Mouse (Mus musculus) small intestine, adult 2 months (tissue): ENCODE measurements around the gene Plk4. TPM values are rescaled to one million over a fixed set of nuclear protein-coding genes. Genes with fewer than 3 reads are reported as not detected.

ENCODE experiments used
- H3K27ac ChIP-seq: fragments of 200-500 bp; 2 replicates; pipeline ENCODE4 v1.5.1; 2012; ENCODE audit warnings: low read depth, low read length, control low read depth, inconsistent platforms; ENCODE audit not compliant: insufficient read depth
- H3K27me3 ChIP-seq: fragments of 200-500 bp; 2 replicates; pipeline ENCODE4 v1.6.1; 2012; ENCODE audit warnings: mild to moderate bottlenecking, moderate library complexity, low read length, inconsistent platforms; ENCODE audit not compliant: control insufficient read depth, insufficient read depth
- H3K36me3 ChIP-seq: fragments of 200-500 bp; 2 replicates; pipeline ENCODE4 v1.6.1; 2012; ENCODE audit warnings: mild to moderate bottlenecking, low read length, control low read depth, inconsistent platforms; ENCODE audit not compliant: control insufficient read depth, insufficient read depth
- H3K4me1 ChIP-seq: fragments of 200-500 bp; 2 replicates; pipeline ENCODE4 v1.6.1; 2012; ENCODE audit warnings: low read length, inconsistent platforms, mixed read lengths; ENCODE audit not compliant: control insufficient read depth, insufficient read depth, insufficient read length
- H3K4me3 ChIP-seq: fragments of 200-500 bp; 2 replicates; pipeline ENCODE4 v1.5.1; 2012; ENCODE audit warnings: low read depth, mild to moderate bottlenecking, control low read depth, inconsistent platforms, low read length, moderate library complexity
- CTCF ChIP-seq: fragments of 200-500 bp; IDR thresholded peaks from 2 replicates; pipeline ENCODE4 v1.5.1; 2012; ENCODE audit warnings: low read depth, mild to moderate bottlenecking, control low read depth, inconsistent platforms, low read length, moderate library complexity, mixed read lengths; ENCODE audit not compliant: insufficient replicate concordance, insufficient read length; ENCODE audit errors: extremely low read depth
- POLR2A ChIP-seq: fragments of 200-500 bp; IDR thresholded peaks from 2 replicates; pipeline ENCODE4 v1.6.1; 2012; ENCODE audit warnings: low read depth, mild to moderate bottlenecking, control low read depth, inconsistent platforms, low read length, moderate library complexity
- WGBS: fragments of 180-500 bp; shearing (Covaris S2); methylation state at CpG from one replicate; pipeline ENCODE4 v1.1.7; 2018; 5-methylcytosine and 5-hydroxymethylcytosine counted together
- polyA plus RNA-seq: library from polyadenylated mRNA; depleted of rRNA; stranded (reverse); fragments of >200 nt; gene quantifications from 2 replicates; pipeline ENCODE4 v1.2.3, GENCODE M21; 2012; rRNA removed

The Plk4 gene
- 0.42 and 1.1 TPM in 2 replicates for polyA plus RNA-seq

GRCm38 (mm10) chr3:40799530-40800372, at the start of gene Plk4:
TSS of gene Plk4 (plus strand) at chr3:40800019.
- Histone ChIP-seq H3K27ac (0 out of 2 replicates have a peak within 1 kb of the TSS, but pooled peaks have one; percentile 5), H3K27me3 (no peaks in the 10 kb centered on the region), H3K4me1 (no peaks in the 10 kb centered on the region; the same call in 1 of the 2 replicates), H3K4me3 (peak within 1 kb of the TSS; percentile 82), H3K36me3 (no peaks in the 10 kb centered on the region)
- WGBS = 2% methylated on average over 66 of the region's 66 CpGs
- TF ChIP-seq POLR2A (peak; percentile 35; the same call in 1 of the 2 replicates), CTCF (no peak)

GRCm38 (mm10) chr3:40760746-40761145, 39.1 kb upstream of the Plk4 start:
- 71% methylated on average over 3 of the region's 3 CpGs for whole genome bisulfite sequencing
- Histone ChIP-seq H3K27ac (no peak overlapping the region), H3K36me3 (peaks cover 18% of the 10 kb centered on the region), H3K4me3 (no peak overlapping the region), H3K4me1 (no peaks in the 10 kb centered on the region), H3K27me3 (no peaks in the 10 kb centered on the region)
- TF ChIP-seq POLR2A (no peak), CTCF (no peak)

DNA sequence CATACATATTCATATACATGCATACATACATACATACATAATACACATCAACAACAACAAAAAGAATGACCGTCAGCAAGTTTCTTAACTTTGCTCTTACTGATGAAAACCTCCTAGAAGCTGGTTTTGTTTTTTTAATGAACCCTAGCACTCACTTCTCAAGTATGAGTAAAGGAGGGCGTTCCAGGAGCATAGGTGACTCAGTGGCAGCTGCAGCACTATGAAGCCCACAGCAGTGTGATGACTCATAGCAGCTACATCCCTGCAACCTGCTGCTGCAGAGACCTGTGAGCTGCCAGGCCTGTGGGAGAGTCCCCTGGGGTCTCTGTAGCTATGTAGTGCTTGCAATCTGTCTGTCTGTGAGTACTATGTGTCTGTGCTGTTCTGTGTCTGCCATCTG, 38.5 kb upstream of the Plk4 start:
- 89% methylated on average over 2 of the region's 2 CpGs for WGBS
- Histone ChIP-seq H3K4me3 (no peak overlapping the region), H3K36me3 (peaks cover 19% of the 10 kb centered on the region; the same call in 1 of the 2 replicates), H3K27ac (no peak overlapping the region), H3K4me1 (no peaks in the 10 kb centered on the region), H3K27me3 (no peaks in the 10 kb centered on the region)
- no peak for TF ChIP-seq POLR2A
- no peak for TF ChIP-seq CTCF

- 81% methylated on average over 2 of the region's 2 CpGs for WGBS
- TF ChIP-seq CTCF = no peak
- no peak for TF ChIP-seq POLR2A
- Histone ChIP-seq H3K27ac (no peak overlapping the region), H3K36me3 (peaks cover 4% of the 10 kb centered on the region; the same call in 1 of the 2 replicates), H3K4me3 (no peak overlapping the region), H3K4me1 (no peaks in the 10 kb centered on the region), H3K27me3 (no peaks in the 10 kb centered on the region)
These were observed 6.0 kb upstream of the Plk4 start for GRCm38 (mm10) chr3:40793783-40794182.

DNA sequence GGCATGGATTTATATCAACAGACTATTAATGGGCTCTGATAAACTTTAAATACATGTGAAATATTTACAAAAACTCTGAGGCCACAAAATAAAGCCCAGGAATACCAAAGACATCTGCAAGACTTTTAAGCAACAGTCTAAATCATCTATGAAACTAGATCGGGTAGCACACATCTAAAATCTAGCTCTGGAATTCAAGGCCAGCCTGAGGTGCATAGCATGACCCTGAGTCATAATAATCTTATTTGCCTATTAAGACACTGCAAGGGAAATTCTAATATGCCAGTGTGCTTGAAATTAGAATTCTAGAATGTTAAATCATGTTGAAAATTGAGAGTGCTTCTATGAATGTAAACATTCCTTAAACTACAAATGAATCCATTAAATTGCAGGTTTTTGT, 1.8 kb upstream of the Plk4 start:
- Histone ChIP-seq H3K27me3 (no peaks in the 10 kb centered on the region), H3K27ac (no peak overlapping the region), H3K4me1 (no peaks in the 10 kb centered on the region; the same call in 1 of the 2 replicates), H3K4me3 (no peak overlapping the region), H3K36me3 (no peaks in the 10 kb centered on the region)
- WGBS = 51% methylated on average over 1 of the region's 1 CpGs
- TF ChIP-seq POLR2A = no peak

GRCm38 (mm10) chr3:40798500-40798899, 1.3 kb upstream of the Plk4 start:
- H3K27ac ChIP-seq = no peak overlapping the region
- 39% methylated on average over 7 of the region's 7 CpGs for WGBS
- TF ChIP-seq POLR2A (no peak), CTCF (peak; percentile 67; the same call in 1 of the 2 replicates)
- no peaks in the 10 kb centered on the region; the same call in 1 of the 2 replicates for H3K4me1 ChIP-seq
- no peaks in the 10 kb centered on the region for H3K36me3 ChIP-seq
- no peak overlapping the region for H3K4me3 ChIP-seq
- no peaks in the 10 kb centered on the region for H3K27me3 ChIP-seq

DNA sequence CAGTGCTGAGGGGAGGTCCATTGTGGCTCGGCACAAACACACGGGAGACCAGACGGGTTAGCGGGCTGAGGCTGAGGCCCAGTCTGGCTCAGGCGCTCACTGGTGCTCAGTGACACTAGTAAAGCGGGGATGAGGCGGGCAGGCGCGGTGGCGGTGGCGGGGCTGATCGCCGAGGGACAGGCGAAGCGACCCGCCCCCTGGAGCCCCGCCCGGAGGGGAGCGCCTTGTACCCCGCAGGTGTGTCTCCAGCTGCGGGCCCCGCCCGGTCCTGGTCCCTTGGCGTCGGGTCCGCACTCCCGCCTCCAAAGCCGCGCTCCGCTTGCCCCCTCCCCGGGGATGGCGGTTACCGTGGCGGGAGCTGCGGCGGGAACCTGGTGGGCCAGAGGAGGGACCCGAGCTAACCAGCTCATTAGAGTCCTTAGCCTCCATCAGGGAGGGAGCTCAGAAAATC, 579 bp downstream of the Plk4 start:
- Histone ChIP-seq H3K4me3 (peak overlapping the region; percentile 82), H3K4me1 (no peaks in the 10 kb centered on the region; the same call in 1 of the 2 replicates), H3K27ac (0 out of 2 replicates have a peak overlapping the region, but pooled peaks have one; percentile 5), H3K36me3 (peaks cover 4% of the 10 kb centered on the region; the same call in 1 of the 2 replicates), H3K27me3 (no peaks in the 10 kb centered on the region)
- under 1% methylated on average over 37 of the region's 37 CpGs for WGBS
- no peak for TF ChIP-seq POLR2A
- no peak for TF ChIP-seq CTCF
